Mouse (Mus musculus) heart, postnatal 4 days (tissue): ENCODE measurements around the gene Ptprb. TPM values are rescaled to one million over a fixed set of nuclear protein-coding genes. Genes with fewer than 3 reads are reported as not detected.

Experiments
- DNase-seq: peaks from one replicate; pipeline ENCODE4 v3.0.0; 2021
- total RNA-seq, 2 experiments: library from RNA; stranded (reverse); gene quantifications; 2 replicates each; pipeline ENCODE4 v1.2.3; 2021

The Ptprb gene
- total RNA-seq, 2 experiments from 2014 or later, result 56.8 to 65.5 TPM

GRCm38 (mm10) chr10:116382826-116383685, 107.7 kb downstream of the Ptprb start:
- DNase-seq, result no peak

GRCm38 (mm10) chr10:116384401-116384800, 109.1 kb downstream of the Ptprb start:
- no peak for DNase-seq

- DNase-seq, result no peak
These were observed 111.1 kb downstream of the Ptprb start for GRCm38 (mm10) chr10:116386391-116386885.

GRCm38 (mm10) chr10:116388840-116389239, 113.5 kb downstream of the Ptprb start:
- no peak for DNase-seq

- peak; percentile 11 for DNase-seq
These were observed 118.6 kb downstream of the Ptprb start for GRCm38 (mm10) chr10:116393790-116394475.

GRCm38 (mm10) chr10:116394585-116394984, 119.3 kb downstream of the Ptprb start:
- DNase-seq, result no peak

GRCm38 (mm10) chr10:116396279-116396678, 121.0 kb downstream of the Ptprb start:
- DNase-seq, result no peak

- DNase-seq, result no peak
These were observed 121.6 kb downstream of the Ptprb start for GRCm38 (mm10) chr10:116396966-116397365.

- peak; percentile 36 for DNase-seq
These were observed 122.2 kb downstream of the Ptprb start for GRCm38 (mm10) chr10:116397573-116397972.

GRCm38 (mm10) chr10:116397973-116398372, 122.7 kb downstream of the Ptprb start:
- DNase-seq, result no peak

- DNase-seq, result no peak
These were observed 127.6 kb downstream of the Ptprb start for GRCm38 (mm10) chr10:116402742-116403425.

- no peak for DNase-seq
These were observed 128.4 kb downstream of the Ptprb start for GRCm38 (mm10) chr10:116403679-116404078.

- DNase-seq, result no peak
These were observed 129.7 kb downstream of the Ptprb start for GRCm38 (mm10) chr10:116405011-116405410.

- DNase-seq, result no peak
These were observed 132.5 kb downstream of the Ptprb start for GRCm38 (mm10) chr10:116407684-116408359.

- no peak for DNase-seq
These were observed 135.5 kb downstream of the Ptprb start for GRCm38 (mm10) chr10:116410826-116411225.

- DNase-seq, result no peak
These were observed 140.8 kb downstream of the Ptprb start for GRCm38 (mm10) chr10:116416142-116416541.

- DNase-seq, result no peak
These were observed 141.4 kb downstream of the Ptprb start for GRCm38 (mm10) chr10:116416726-116417125.

GRCm38 (mm10) chr10:116418121-116418726, 142.9 kb downstream of the Ptprb start:
- peak; percentile 13 for DNase-seq

GRCm38 (mm10) chr10:116420976-116421375, 145.7 kb downstream of the Ptprb start:
- DNase-seq, result no peak

- no peak for DNase-seq
These were observed 147.2 kb downstream of the Ptprb start for GRCm38 (mm10) chr10:116422551-116422950.

- DNase-seq, result no peak
These were observed 149.6 kb downstream of the Ptprb start for GRCm38 (mm10) chr10:116424921-116425320.

- no peak for DNase-seq
These were observed 150.9 kb downstream of the Ptprb start for GRCm38 (mm10) chr10:116426176-116426575.
